Mouse (Mus musculus) stomach, adult 2 months (tissue): ENCODE measurements around the gene Hmx3. TPM values are rescaled to one million over a fixed set of nuclear protein-coding genes. Genes with fewer than 3 reads are reported as not detected.

Experiments
- polyA plus RNA-seq: library from polyadenylated mRNA; depleted of rRNA; stranded (reverse); fragments of >200 nt; gene quantifications from 2 replicates; pipeline ENCODE4 v1.2.3, GENCODE M21; 2012; rRNA removed

The Hmx3 gene
- polyA plus RNA-seq = 1.7 and 2.4 TPM in 2 replicates

DNA sequence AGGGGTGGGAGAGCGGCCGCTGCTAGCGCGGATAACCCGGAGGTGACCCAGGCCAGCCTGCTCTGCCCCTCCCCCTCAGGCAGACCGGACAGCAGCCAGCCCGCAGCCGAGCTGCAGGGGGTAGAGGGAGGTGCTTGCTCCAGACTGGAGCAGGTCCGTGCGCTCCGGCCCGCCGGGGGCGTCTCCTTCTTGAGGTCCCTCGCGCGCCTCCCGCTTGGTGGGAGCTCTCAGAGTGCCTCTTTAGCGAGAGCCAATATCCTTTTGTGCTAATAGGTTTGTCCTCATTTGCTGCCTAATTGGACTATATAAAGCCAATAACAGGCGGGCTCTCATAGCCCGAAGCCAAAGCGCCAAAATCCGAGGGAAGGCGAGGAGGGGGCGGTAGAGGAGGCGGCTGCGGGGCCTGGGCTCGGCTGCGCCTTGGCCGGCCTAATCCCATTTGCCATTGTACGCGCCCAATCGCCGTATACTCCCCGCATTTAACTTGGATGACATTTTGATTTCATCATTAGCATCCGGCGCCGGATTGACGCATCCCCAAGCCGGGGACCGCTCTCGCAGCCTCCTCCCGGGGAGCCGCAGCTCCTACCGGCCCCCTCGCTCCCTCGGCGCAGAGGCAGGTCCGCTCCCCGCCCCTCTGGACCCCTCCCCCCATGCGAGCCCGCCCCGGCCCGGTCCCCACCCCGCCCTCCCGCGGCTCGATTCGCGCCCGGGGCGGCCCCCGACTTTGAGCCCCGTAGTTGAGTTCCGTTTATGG, at the start of gene Hmx3:
TSS of gene Hmx3 (plus strand) at position 753 of the 757 bp plus-strand sequence.

DNA sequence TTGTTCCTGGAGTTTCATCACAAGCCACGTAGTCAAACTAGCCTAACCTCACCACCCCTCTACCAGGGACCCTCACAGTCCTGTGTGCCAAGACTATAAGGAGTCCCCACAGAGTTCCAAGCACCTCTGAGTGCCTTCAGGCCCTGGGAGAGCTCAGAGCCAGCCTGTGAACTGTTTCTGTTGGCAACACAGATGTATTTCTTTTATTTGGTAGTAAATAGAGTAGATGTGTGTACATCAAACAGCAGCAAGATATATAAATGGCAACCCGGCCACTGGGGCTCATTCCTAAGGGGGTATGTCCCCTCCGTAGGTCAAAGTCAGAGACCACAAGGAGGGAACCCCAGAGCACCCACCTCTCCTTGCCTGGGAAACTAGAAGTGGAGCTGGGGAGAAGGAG, 5.8 kb downstream of the Hmx3 start, which contains the start of gene Hmx2:
TSS of gene Hmx2 (plus strand) at position 301 of the 400 bp plus-strand sequence.

DNA sequence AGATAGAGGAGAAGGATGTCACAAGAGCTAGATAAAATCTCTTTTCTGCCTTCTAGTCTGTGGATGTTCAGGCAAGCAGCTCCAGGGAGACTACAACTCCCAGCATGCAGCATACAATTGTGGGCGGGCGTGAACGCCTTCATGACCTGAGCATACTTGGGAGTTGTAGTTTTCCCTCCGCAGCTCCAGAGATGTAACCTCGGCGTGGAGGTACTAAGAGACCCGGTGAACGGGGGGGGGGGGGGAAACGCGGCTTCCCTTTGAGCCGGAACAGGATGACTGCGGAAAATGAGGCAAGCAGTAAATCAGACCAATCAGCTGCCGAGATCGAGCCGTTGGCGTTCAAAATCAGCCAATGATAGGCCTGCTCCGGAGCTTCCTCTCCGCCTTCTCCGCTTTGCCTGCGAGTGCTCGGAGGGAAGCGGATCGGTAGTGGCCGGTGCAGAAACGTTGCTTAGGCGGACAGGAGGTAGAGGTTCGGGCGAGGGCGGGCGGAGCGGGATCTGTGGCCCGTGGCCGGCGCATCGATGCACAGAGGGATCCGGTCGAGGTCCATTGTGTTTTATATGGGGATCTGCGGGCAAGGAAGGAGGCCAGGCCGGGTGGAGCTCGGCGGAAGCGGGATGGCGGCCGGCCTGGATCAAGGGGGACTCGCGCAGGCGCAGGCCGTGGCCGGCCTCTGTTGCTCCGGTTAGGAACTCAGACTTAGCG, 17.5 kb downstream of the Hmx3 start, which contains the start of gene Bub3:
TSS of gene Bub3 (plus strand) at position 237 of the 711 bp plus-strand sequence.

Other genes starting within 250 kb of the Hmx3 start
- gene Cuzd1, start 220.6 kb upstream of the Hmx3 start, polyA plus RNA-seq = 0.96 TPM in 1 of 2 replicates, not detected in the other
- gene Fam24b, start 213.4 kb upstream of the Hmx3 start, polyA plus RNA-seq = not detected in 2 replicates
- not detected in 2 replicates for gene Fam24a, start 209.0 kb upstream of the Hmx3 start, polyA plus RNA-seq
- 0.56 and 3.9 TPM in 2 replicates for gene 2310057M21Rik, start 180.1 kb upstream of the Hmx3 start, polyA plus RNA-seq
- gene Pstk, start 171.7 kb upstream of the Hmx3 start, polyA plus RNA-seq = 27.7 and 48.3 TPM in 2 replicates
- 2.5 and 3.9 TPM in 2 replicates for gene Ikzf5, start 132.3 kb upstream of the Hmx3 start, polyA plus RNA-seq
- gene Acadsb, start 132.3 kb upstream of the Hmx3 start, polyA plus RNA-seq = 3.9 and 5.2 TPM in 2 replicates
- 0.60 and 0.64 TPM in 2 replicates for gene Hmx2, start 5.9 kb downstream of the Hmx3 start, polyA plus RNA-seq
- 12.3 and 13.5 TPM in 2 replicates for gene Bub3, start 17.4 kb downstream of the Hmx3 start, polyA plus RNA-seq